Mouse (Mus musculus): Measurements from ENCODE around the gene Hdc.

DNA sequence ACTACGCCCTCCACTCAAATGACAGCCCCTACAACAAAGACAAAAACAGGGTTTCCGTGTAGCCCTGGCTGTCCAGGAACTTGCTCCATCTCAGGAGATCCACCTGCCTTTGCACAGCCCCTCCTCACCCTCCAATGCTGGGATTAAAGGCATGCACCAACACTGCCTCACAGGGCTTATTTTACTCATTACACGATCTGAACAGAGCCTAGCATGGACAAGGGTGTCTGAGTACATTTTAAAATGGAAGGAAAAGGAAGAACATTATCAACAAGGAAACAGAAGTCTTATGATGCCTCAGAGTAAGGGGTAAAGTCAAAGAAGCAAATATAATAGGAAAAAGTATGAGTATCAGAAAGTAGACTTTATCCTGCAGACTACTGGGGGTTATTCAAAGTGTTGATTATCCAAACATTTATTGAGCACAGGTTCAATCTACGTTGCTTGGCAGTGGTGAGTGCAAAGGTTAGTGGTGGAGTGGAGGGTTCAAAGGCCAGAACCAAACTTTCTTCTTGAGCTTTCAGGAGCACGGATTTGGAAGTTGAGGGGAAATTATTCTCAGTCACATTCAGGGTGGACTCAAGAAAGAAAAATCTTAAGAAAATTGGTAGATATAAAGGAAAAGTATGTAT is 49.6 kb upstream of the Hdc start:
- TF ChIP-seq CTCF (IDR thresholded peaks at IDR 0.05; ENCODE audit: insufficient read depth, low read length) (no peak), POLR2A (IDR thresholded peaks at IDR 0.05; ENCODE audit: borderline replicate concordance, extremely low read depth, low read depth, low read length) (no peak)
